Mouse (Mus musculus): ENCODE data around the gene Osbpl10. TPM values are rescaled to one million over a fixed set of nuclear protein-coding genes. Genes with fewer than 3 reads are reported as not detected.

Osbpl10 gene
- polyA plus RNA-seq, 1 experiment = 27.5 TPM

DNA sequence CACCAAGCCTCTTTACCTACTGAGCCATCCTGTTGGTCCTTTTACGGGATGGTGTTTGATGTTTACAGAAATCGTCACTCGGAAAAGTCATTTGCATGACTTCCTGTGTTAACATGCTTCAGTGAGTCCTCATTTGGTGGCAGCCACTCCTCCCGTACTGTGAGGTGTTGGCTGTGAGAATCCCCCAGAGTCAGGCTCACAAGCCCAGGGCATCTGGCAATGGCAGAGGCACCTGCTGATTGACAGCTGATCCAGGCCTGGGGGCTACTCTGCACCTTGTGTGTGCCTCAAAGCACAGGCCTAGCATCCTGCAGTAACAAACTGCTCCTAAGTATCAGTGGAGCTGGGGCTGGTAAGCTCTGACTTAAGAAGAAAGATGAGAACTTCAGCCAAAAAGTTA lies 156.4 kb downstream of the Osbpl10 start:
- 70% methylated on average over 4 of the region's 4 CpGs for WGBS
- Histone ChIP-seq H3K4me1 (ENCODE audit: control insufficient read depth, insufficient read depth, insufficient read length, low read length) (no peaks in the 10 kb centered on the region), H3K27me3 (ENCODE audit: control insufficient read depth, insufficient read depth, low read length) (no peaks in the 10 kb centered on the region), H3K36me3 (ENCODE audit: control insufficient read depth, insufficient read depth, low read length) (no peaks in the 10 kb centered on the region), H3K27ac (ENCODE audit: insufficient read depth, low read depth, low read length) (no peak overlapping the region), H3K4me3 (ENCODE audit: low read depth, low read length) (no peak overlapping the region)
- TF ChIP-seq CTCF (IDR thresholded peaks at IDR 0.05; ENCODE audit: extremely low read depth, insufficient read length, insufficient replicate concordance, low read depth, low read length) = no peak
- no peak for TF ChIP-seq POLR2A (IDR thresholded peaks at IDR 0.05; ENCODE audit: low read depth, low read length)

DNA sequence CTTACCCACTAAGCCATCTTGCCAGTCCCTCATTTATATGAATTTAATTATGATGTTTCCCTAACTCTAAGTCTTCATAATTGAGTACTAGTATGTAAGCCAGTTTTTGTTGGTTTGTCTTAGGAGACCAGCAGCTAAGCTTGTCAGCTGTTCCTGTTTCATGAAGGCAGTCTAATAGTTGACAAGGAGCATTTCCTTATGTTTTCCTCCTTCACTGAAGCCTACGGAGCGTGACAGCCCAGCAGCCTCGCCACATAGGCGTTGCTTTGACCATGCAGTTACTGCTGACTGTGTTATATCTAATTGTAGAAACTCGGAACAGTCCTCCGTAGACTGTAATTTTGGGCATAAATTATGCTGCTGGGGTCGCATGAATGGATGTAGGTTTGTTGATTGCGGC lies 157.0 kb downstream of the Osbpl10 start:
- TF ChIP-seq POLR2A (IDR thresholded peaks at IDR 0.05; ENCODE audit: low read depth, low read length) (no peak), CTCF (IDR thresholded peaks at IDR 0.05; ENCODE audit: extremely low read depth, insufficient read length, insufficient replicate concordance, low read depth, low read length) (no peak)
- H3K27me3 ChIP-seq (ENCODE audit: control insufficient read depth, insufficient read depth, low read length) = no peaks in the 10 kb centered on the region
- H3K36me3 ChIP-seq (ENCODE audit: control insufficient read depth, insufficient read depth, low read length) = no peaks in the 10 kb centered on the region
- no peaks in the 10 kb centered on the region for H3K4me1 ChIP-seq (ENCODE audit: control insufficient read depth, insufficient read depth, insufficient read length, low read length)
- H3K27ac ChIP-seq (ENCODE audit: insufficient read depth, low read depth, low read length) = no peak overlapping the region
- WGBS = 92% methylated on average over 8 of the region's 8 CpGs
- H3K4me3 ChIP-seq (ENCODE audit: low read depth, low read length) = no peak overlapping the region

DNA sequence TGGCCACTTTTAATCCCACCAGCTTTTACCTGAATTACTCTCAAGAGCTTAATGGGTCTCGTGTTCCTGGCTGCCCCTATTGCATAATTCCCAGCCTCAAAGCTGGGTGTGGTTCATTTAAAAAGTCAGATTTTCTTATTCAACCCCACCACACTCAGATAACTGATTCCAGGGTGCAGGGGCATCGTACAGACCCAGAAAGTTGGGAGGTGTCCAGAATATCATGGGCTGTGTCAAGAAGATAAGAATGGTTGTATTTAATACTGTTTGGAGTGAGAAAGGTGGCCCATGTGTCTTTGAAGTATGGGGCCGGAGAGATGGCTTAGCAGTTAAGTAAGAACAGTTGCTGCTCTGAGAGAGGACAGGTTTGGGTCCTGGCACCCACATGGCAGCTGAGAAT lies 159.5 kb downstream of the Osbpl10 start:
- Histone ChIP-seq H3K4me1 (ENCODE audit: control insufficient read depth, insufficient read depth, insufficient read length, low read length) (no peaks in the 10 kb centered on the region), H3K27me3 (ENCODE audit: control insufficient read depth, insufficient read depth, low read length) (no peaks in the 10 kb centered on the region), H3K27ac (ENCODE audit: insufficient read depth, low read depth, low read length) (no peak overlapping the region), H3K36me3 (ENCODE audit: control insufficient read depth, insufficient read depth, low read length) (no peaks in the 10 kb centered on the region), H3K4me3 (ENCODE audit: low read depth, low read length) (no peak overlapping the region)
- TF ChIP-seq CTCF (IDR thresholded peaks at IDR 0.05; ENCODE audit: extremely low read depth, insufficient read length, insufficient replicate concordance, low read depth, low read length) (no peak), POLR2A (IDR thresholded peaks at IDR 0.05; ENCODE audit: low read depth, low read length) (no peak)
- WGBS = 57% methylated on average over 3 of the region's 3 CpGs

DNA sequence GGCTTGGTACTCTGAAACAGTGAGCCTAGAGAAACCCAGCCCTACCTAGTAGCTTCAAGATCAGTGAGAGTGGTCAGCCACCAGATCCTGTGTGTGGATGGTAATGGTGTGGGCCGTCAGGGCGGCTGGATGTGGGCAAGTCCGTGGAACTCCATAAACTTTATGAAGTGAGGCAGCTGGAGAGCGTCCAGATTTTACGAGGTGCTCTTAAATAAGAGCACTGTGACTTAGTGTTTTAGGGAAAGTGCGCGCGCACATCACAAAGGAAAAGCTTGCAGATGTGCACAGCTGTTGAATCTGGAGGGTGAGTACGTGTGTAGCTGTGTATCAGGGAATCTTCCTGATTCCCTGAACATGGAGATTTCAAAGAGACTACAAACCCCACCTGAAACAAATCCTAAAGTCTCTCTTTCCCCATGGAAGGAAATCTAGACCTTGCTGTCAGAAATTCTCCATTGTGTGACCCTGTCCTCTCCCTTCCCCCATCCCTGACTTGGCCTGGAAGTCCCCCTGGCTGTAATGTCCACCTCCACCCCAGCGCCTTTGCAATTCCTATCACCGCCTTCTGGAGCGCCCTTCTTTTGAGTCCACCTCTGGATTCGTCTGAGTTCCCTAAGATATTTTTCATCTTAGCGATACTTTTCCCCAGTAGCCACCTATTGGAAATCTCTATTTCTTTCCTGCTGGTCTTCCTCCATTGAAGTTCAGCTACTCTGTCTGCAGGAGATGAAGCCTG lies 161.4 kb downstream of the Osbpl10 start:
- H3K4me1 ChIP-seq (ENCODE audit: control insufficient read depth, insufficient read depth, insufficient read length, low read length) = no peaks in the 10 kb centered on the region
- 75% methylated on average over 14 of the region's 14 CpGs for WGBS

DNA sequence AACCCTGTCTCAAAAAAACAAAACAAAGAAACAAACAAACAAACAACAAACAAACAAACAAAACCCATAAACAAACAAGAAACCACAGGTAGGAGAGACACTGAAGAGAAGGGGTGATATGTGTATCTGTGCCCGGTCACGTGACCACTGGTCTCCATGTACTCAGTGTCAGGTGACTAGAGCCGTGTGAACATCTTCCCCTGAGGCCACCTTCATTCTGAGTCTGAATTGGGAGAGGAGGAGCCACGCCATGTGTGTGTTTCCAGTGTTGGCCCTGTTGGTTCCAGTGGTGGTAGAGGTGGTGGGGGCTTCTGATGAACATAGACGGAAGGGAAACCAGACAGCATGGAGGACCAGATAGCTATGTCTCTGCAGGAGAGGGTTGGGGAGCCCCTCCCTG lies 168.8 kb downstream of the Osbpl10 start:
- 93% methylated on average over 5 of the region's 5 CpGs for WGBS
- Histone ChIP-seq H3K4me1 (ENCODE audit: control insufficient read depth, insufficient read depth, insufficient read length, low read length) (no peaks in the 10 kb centered on the region), H3K27me3 (ENCODE audit: control insufficient read depth, insufficient read depth, low read length) (no peaks in the 10 kb centered on the region), H3K36me3 (ENCODE audit: control insufficient read depth, insufficient read depth, low read length) (no peaks in the 10 kb centered on the region), H3K4me3 (ENCODE audit: low read depth, low read length) (no peak overlapping the region), H3K27ac (ENCODE audit: insufficient read depth, low read depth, low read length) (no peak overlapping the region)
- TF ChIP-seq POLR2A (IDR thresholded peaks at IDR 0.05; ENCODE audit: low read depth, low read length) = no peak
- TF ChIP-seq CTCF (IDR thresholded peaks at IDR 0.05; ENCODE audit: extremely low read depth, insufficient read length, insufficient replicate concordance, low read depth, low read length) = no peak

More for the DNA sequence above, 161.4 kb downstream of the Osbpl10 start:
- no peaks in the 10 kb centered on the region for H3K36me3 ChIP-seq (ENCODE audit: control insufficient read depth, insufficient read depth, low read length)
- H3K4me3 ChIP-seq (ENCODE audit: low read depth, low read length) = no peak overlapping the region
- TF ChIP-seq POLR2A (IDR thresholded peaks at IDR 0.05; ENCODE audit: low read depth, low read length) = no peak
- TF ChIP-seq CTCF (IDR thresholded peaks at IDR 0.05; ENCODE audit: extremely low read depth, insufficient read length, insufficient replicate concordance, low read depth, low read length) = no peak
- no peaks in the 10 kb centered on the region for H3K27me3 ChIP-seq (ENCODE audit: control insufficient read depth, insufficient read depth, low read length)
- no peak overlapping the region for H3K27ac ChIP-seq (ENCODE audit: insufficient read depth, low read depth, low read length)

DNA sequence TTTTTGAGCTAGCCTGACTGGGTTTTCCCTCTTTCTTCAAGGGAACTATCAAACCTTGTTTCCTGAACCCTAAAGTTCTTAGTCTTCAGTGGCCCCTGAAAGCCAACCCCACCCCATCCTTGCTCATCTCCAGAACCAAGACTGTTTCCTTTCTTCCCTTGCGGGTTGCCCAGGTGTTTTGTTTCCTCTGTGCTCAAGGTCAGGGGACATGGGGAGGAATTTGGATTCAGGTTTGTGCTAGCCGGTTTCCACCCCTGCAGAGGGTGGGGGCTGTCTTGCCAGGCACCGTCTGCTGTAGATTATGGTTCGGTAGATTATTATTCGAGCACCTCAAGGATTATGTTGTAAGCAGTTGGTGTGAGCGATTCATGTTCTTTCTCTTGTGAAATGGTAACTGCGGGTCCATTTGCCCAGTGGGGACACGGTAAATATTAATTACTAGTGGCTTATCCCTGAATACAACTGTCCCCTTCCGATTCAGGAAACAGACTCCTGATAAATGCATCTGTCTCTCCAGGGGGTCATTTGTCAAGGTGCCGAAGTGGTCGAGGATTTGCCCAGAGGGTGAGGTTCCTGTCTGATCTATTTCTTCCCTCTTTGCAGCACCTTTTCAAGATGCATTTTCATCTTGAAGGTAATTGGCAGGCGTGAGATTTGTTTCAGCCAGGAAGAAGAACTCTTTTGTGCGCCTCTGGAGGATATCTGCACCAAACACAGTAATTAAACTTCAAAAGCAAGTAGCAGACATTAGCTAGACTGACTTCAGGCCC lies 169.4 kb downstream of the Osbpl10 start:
- Histone ChIP-seq H3K4me3 (ENCODE audit: low read depth, low read length) (no peak overlapping the region), H3K27me3 (ENCODE audit: control insufficient read depth, insufficient read depth, low read length) (no peaks in the 10 kb centered on the region), H3K36me3 (ENCODE audit: control insufficient read depth, insufficient read depth, low read length) (no peaks in the 10 kb centered on the region), H3K27ac (ENCODE audit: insufficient read depth, low read depth, low read length) (no peak overlapping the region), H3K4me1 (ENCODE audit: control insufficient read depth, insufficient read depth, insufficient read length, low read length) (no peaks in the 10 kb centered on the region)
- no peak for TF ChIP-seq CTCF (IDR thresholded peaks at IDR 0.05; ENCODE audit: extremely low read depth, insufficient read length, insufficient replicate concordance, low read depth, low read length)
- TF ChIP-seq POLR2A (IDR thresholded peaks at IDR 0.05; ENCODE audit: low read depth, low read length) = no peak
- 92% methylated on average over 13 of the region's 13 CpGs for WGBS

DNA sequence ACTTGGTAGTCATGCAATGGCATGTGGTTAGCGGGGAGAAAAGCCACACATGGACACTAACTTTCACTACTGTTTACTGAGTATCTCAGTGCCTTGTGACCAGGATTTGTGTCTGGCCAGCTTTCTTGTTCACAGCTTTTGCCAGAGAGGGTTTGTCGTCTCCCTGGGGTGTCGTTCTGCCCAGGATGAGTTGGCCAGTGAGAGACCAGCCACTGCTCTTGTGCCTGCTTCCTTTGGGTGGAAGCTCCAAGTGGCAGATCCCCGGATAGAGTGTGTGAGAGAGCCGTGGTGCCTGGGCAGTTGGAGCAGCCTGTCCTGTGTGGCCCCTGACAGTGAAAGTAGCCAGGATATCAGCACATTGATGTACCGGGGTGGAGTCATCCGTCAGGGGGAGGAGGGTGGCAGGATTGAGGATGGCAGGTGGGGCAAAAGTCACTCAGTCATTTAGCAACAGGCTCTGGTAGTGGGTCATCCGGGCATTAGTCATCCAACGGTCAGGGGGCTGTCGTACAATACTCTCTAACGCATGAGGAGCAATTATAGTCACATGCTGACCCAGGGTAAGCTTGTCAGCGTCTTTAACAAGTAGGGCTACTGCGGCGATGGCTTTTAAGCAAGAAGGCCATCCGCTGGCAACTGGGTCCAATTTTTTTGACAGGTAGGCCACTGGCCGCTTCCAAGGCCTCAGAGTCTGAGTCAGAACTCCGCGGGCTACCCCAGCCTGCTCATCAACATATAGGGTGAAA lies 170.8 kb downstream of the Osbpl10 start:
- no peak overlapping the region for H3K27ac ChIP-seq (ENCODE audit: insufficient read depth, low read depth, low read length)
- no peaks in the 10 kb centered on the region for H3K27me3 ChIP-seq (ENCODE audit: control insufficient read depth, insufficient read depth, low read length)
- TF ChIP-seq CTCF (IDR thresholded peaks at IDR 0.05; ENCODE audit: extremely low read depth, insufficient read length, insufficient replicate concordance, low read depth, low read length) = no peak
- TF ChIP-seq POLR2A (IDR thresholded peaks at IDR 0.05; ENCODE audit: low read depth, low read length) = no peak
- H3K36me3 ChIP-seq (ENCODE audit: control insufficient read depth, insufficient read depth, low read length) = no peaks in the 10 kb centered on the region
- 91% methylated on average over 18 of the region's 18 CpGs for WGBS
- no peaks in the 10 kb centered on the region for H3K4me1 ChIP-seq (ENCODE audit: control insufficient read depth, insufficient read depth, insufficient read length, low read length)
- H3K4me3 ChIP-seq (ENCODE audit: low read depth, low read length) = no peak overlapping the region

Measured in small intestine, adult 2 months (tissue).